ENCODE assay signal across 9 mouse cellular contexts in genomic region chr9:22430315-22430840, GRCm38 (mm10). TPM values are rescaled to one million over a fixed set of nuclear protein-coding genes. Genes with fewer than 3 reads are reported as not detected.
A peak's percentile ranks its signal among the peaks of the same experiment; 100 is the strongest.
DNase-seq lines count a peak whose midpoint lies in the region; ATAC-seq and TF ChIP-seq lines count a peak whose summit lies in the region.
"Had no signal": no experiment of that assay in that cellular context is flagged by ENCODE, and none has a peak within 500 bp of the region (broad histone marks: within the 10 kb centered on the region; RNA-seq: fewer than 3 reads in every experiment).

No protein-coding gene starts in this region.

- H3K4me2 ChIP-seq in lung, embryonic 15.5 days = peak overlapping the region; percentile 41; the same call in 1 of the 2 replicates
- no peak overlapping the region for H3K4me2 ChIP-seq in embryonic facial prominence, embryonic 11.5 days (ENCODE audit: low read depth, low read length)
- H3K4me2 ChIP-seq in limb, embryonic 14.5 days (replicated peaks; ENCODE audit: low read depth, low read length, severe bottlenecking) = peak overlapping the region; percentile 16; the same call in 1 of the 2 replicates

- ATAC-seq in lung, embryonic 15.5 days (ENCODE audit: borderline replicate concordance, extremely low read depth, low FRiP score, low TSS enrichment) = no peak
- ATAC-seq in embryonic facial prominence, embryonic 11.5 days (replicated peaks; ENCODE audit: insufficient number of reproducible peaks, low FRiP score, low TSS enrichment, low read depth) = no peak
- ATAC-seq in limb, embryonic 14.5 days (ENCODE audit: low FRiP score, low read depth) = no peak

- H3K4me1 ChIP-seq in lung, embryonic 15.5 days = peaks cover 11% of the 10 kb centered on the region
- H3K4me1 ChIP-seq in lung, adult 2 months (ENCODE audit: control insufficient read depth, insufficient read depth, low read length) = no peaks in the 10 kb centered on the region
- 0 out of 2 replicates have a peak, but pooled peaks cover 2% of the 10 kb centered on the region for H3K4me1 ChIP-seq in embryonic facial prominence, embryonic 11.5 days (ENCODE audit: control insufficient read depth, insufficient read depth, low read length)
- peaks cover 17% of the 10 kb centered on the region for H3K4me1 ChIP-seq in limb, embryonic 14.5 days (ENCODE audit: control insufficient read depth, insufficient read depth, low read length)

- H3K36me3 ChIP-seq in lung, embryonic 15.5 days = no peaks in the 10 kb centered on the region
- H3K36me3 ChIP-seq in embryonic facial prominence, embryonic 11.5 days (replicated peaks; ENCODE audit: control insufficient read depth, insufficient read depth, low read depth, low read length) = no peaks in the 10 kb centered on the region
- no peaks in the 10 kb centered on the region for H3K36me3 ChIP-seq in limb, embryonic 14.5 days (ENCODE audit: control insufficient read depth, insufficient read depth, low read length)

- no peak overlapping the region for H3K9ac ChIP-seq in lung, embryonic 15.5 days
- H3K9ac ChIP-seq in embryonic facial prominence, embryonic 11.5 days (replicated peaks; ENCODE audit: low read length) = no peak overlapping the region
- no peak overlapping the region for H3K9ac ChIP-seq in limb, embryonic 14.5 days (ENCODE audit: low read depth, low read length, severe bottlenecking)

- no peak for DNase-seq in lung, adult 2 months
- DNase-seq in embryonic facial prominence, embryonic 11.5 days (ENCODE audit: low spot score) = peak; percentile 23
- no peak for DNase-seq in limb, embryonic 14.5 days (ENCODE audit: low spot score)
- DNase-seq in thymus, postnatal 36 days = peak; percentile 15 to 17
- no peak for DNase-seq in spleen, adult 12 weeks (ENCODE audit: low spot score)
- DNase-seq in left cerebral cortex, postnatal 4 days = no peak

- TF ChIP-seq CTCF in lung, adult 2 months (IDR thresholded peaks at IDR 0.05; ENCODE audit: insufficient read depth, low read length) = no peak

- H3K4me3 ChIP-seq in lung, embryonic 15.5 days = no peak overlapping the region
- no peak overlapping the region for H3K4me3 ChIP-seq in lung, adult 2 months (replicated peaks; ENCODE audit: extremely low read depth, low read depth, low read length)
- H3K4me3 ChIP-seq in embryonic facial prominence, embryonic 11.5 days (ENCODE audit: low read depth, low read length) = no peak overlapping the region
- H3K4me3 ChIP-seq in limb, embryonic 14.5 days (replicated peaks; ENCODE audit: low read length) = no peak overlapping the region

- no peak for TF ChIP-seq POLR2A in lung, adult 2 months (IDR thresholded peaks at IDR 0.05; ENCODE audit: borderline replicate concordance, extremely low read depth, low read depth, low read length)
- TF ChIP-seq POLR2A in limb, embryonic 14.5 days (IDR thresholded peaks at IDR 0.05; ENCODE audit: borderline replicate concordance, extremely low read depth, insufficient read depth, insufficient read length) = no peak

- 13% methylated on average over 5 of the region's 5 CpGs for WGBS in lung, embryonic 15.5 days
- 24% methylated on average over 5 of the region's 5 CpGs for WGBS in lung, adult 2 months
- WGBS in embryonic facial prominence, embryonic 11.5 days = 25% methylated on average over 5 of the region's 5 CpGs
- 21% methylated on average over 5 of the region's 5 CpGs for WGBS in limb, embryonic 14.5 days

- no peaks in the 10 kb centered on the region for H3K9me3 ChIP-seq in lung, embryonic 15.5 days
- no peaks in the 10 kb centered on the region for H3K9me3 ChIP-seq in embryonic facial prominence, embryonic 11.5 days (replicated peaks; ENCODE audit: control insufficient read depth, low read length)
- no peaks in the 10 kb centered on the region for H3K9me3 ChIP-seq in limb, embryonic 14.5 days (ENCODE audit: control insufficient read depth, low read length)

- intact Hi-C loops in left cerebral cortex, postnatal 4 days (cut with DNase I) = no loop called here

- H3K27ac ChIP-seq in lung, embryonic 15.5 days = no peak overlapping the region
- no peak overlapping the region for H3K27ac ChIP-seq in embryonic facial prominence, embryonic 11.5 days (replicated peaks; ENCODE audit: low read depth, low read length)
- no peak overlapping the region for H3K27ac ChIP-seq in limb, embryonic 14.5 days (replicated peaks; ENCODE audit: low read depth, low read length)

- no peaks in the 10 kb centered on the region for H3K27me3 ChIP-seq in lung, embryonic 15.5 days
- H3K27me3 ChIP-seq in embryonic facial prominence, embryonic 11.5 days (ENCODE audit: control insufficient read depth, insufficient read depth, low read length) = no peaks in the 10 kb centered on the region
- no peaks in the 10 kb centered on the region for H3K27me3 ChIP-seq in limb, embryonic 14.5 days (ENCODE audit: control insufficient read depth, insufficient read depth, low read length)
- H3K27me3 ChIP-seq: megakaryocyte, embryonic 14.5 days had no signal

RNA-seq across cellular contexts. Expression of gene 9530077C05Rik, which starts 19.1 kb away (rescaled TPM):
- polyA plus RNA-seq in lung, embryonic 15.5 days (2015; fragmentation: Nextera tagmentation; extraction: Ambion mirVana) = 5.0 and 5.9 TPM in 2 replicates
- polyA plus RNA-seq in lung, adult 2 months (2012; rRNA removed) = 0.75 and 1.2 TPM in 2 replicates
- 6.8 and 8.8 TPM in 2 replicates for polyA plus RNA-seq in embryonic facial prominence, embryonic 11.5 days (2014; fragmentation: Nextera tagmentation; extraction: Ambion mirVana)
- 3.6 and 3.7 TPM in 2 replicates for polyA plus RNA-seq in limb, embryonic 14.5 days (2012; rRNA removed)
- 4.8 and 5.2 TPM in 2 replicates for polyA plus RNA-seq in limb, embryonic 14.5 days (2014; fragmentation: Nextera tagmentation; extraction: Ambion mirVana)
- 10 to 100 TPM; 10.1 to 10.3 TPM for total RNA-seq in left cerebral cortex, postnatal 4 days (2021)

RNA-seq across cellular contexts. Expression of gene Gm17545, which starts 23.7 kb away (rescaled TPM):
- polyA plus RNA-seq in lung, embryonic 15.5 days (2015; fragmentation: Nextera tagmentation; extraction: Ambion mirVana) = not detected in 2 replicates
- polyA plus RNA-seq in lung, adult 2 months (2012; rRNA removed) = not detected in 2 replicates
- not detected in 2 replicates for polyA plus RNA-seq in embryonic facial prominence, embryonic 11.5 days (2014; fragmentation: Nextera tagmentation; extraction: Ambion mirVana)
- polyA plus RNA-seq in limb, embryonic 14.5 days (2012; rRNA removed) = not detected in 2 replicates
- not detected in 2 replicates for polyA plus RNA-seq in limb, embryonic 14.5 days (2014; fragmentation: Nextera tagmentation; extraction: Ambion mirVana)
- total RNA-seq in left cerebral cortex, postnatal 4 days (2021) = not detected
- total RNA-seq: gastrocnemius, adult 8-10 months had no signal

RNA-seq across cellular contexts. Expression of gene Rp9, which starts 39.2 kb away (rescaled TPM):
- polyA plus RNA-seq in lung, embryonic 15.5 days (2015; fragmentation: Nextera tagmentation; extraction: Ambion mirVana) = 68.6 and 68.8 TPM in 2 replicates
- polyA plus RNA-seq in lung, adult 2 months (2012; rRNA removed) = 56.2 and 113 TPM in 2 replicates
- 50.7 and 56.1 TPM in 2 replicates for polyA plus RNA-seq in embryonic facial prominence, embryonic 11.5 days (2014; fragmentation: Nextera tagmentation; extraction: Ambion mirVana)
- polyA plus RNA-seq in limb, embryonic 14.5 days (2012; rRNA removed) = 56.7 and 89.7 TPM in 2 replicates
- 69.4 and 78.0 TPM in 2 replicates for polyA plus RNA-seq in limb, embryonic 14.5 days (2014; fragmentation: Nextera tagmentation; extraction: Ambion mirVana)
- total RNA-seq in left cerebral cortex, postnatal 4 days (2021) = 10 to 100 TPM; 55.9 to 58.6 TPM

RNA-seq across cellular contexts. Expression of gene Anln, which starts 41.4 kb away (rescaled TPM):
- polyA plus RNA-seq in lung, embryonic 15.5 days (2015; fragmentation: Nextera tagmentation; extraction: Ambion mirVana) = 56.4 and 57.4 TPM in 2 replicates
- 1.4 and 1.8 TPM in 2 replicates for polyA plus RNA-seq in lung, adult 2 months (2012; rRNA removed)
- polyA plus RNA-seq in embryonic facial prominence, embryonic 11.5 days (2014; fragmentation: Nextera tagmentation; extraction: Ambion mirVana) = 53.9 and 63.4 TPM in 2 replicates
- polyA plus RNA-seq in limb, embryonic 14.5 days (2012; rRNA removed) = 26.8 and 35.4 TPM in 2 replicates
- polyA plus RNA-seq in limb, embryonic 14.5 days (2014; fragmentation: Nextera tagmentation; extraction: Ambion mirVana) = 40.4 and 46.5 TPM in 2 replicates
- total RNA-seq in left cerebral cortex, postnatal 4 days (2021) = 1 to 10 TPM; 5.3 to 5.5 TPM

RNA-seq across cellular contexts. Expression of gene Bbs9, which starts 45.1 kb away (rescaled TPM):
- polyA plus RNA-seq in lung, embryonic 15.5 days (2015; fragmentation: Nextera tagmentation; extraction: Ambion mirVana) = 13.5 and 14.7 TPM in 2 replicates
- 13.1 and 15.3 TPM in 2 replicates for polyA plus RNA-seq in lung, adult 2 months (2012; rRNA removed)
- polyA plus RNA-seq in embryonic facial prominence, embryonic 11.5 days (2014; fragmentation: Nextera tagmentation; extraction: Ambion mirVana) = 15.0 and 21.1 TPM in 2 replicates
- polyA plus RNA-seq in limb, embryonic 14.5 days (2012; rRNA removed) = 15.7 and 16.6 TPM in 2 replicates
- polyA plus RNA-seq in limb, embryonic 14.5 days (2014; fragmentation: Nextera tagmentation; extraction: Ambion mirVana) = 12.7 and 14.7 TPM in 2 replicates
- total RNA-seq in left cerebral cortex, postnatal 4 days (2021) = 10 to 100 TPM; 26.8 to 31.2 TPM

Comparison
In these comparisons a context has a peak if more than half of its experiments do, and no peak if none do; other contexts are left out.
1. DNase-seq: peak in embryonic facial prominence, embryonic 11.5 days (single experiment) and thymus, postnatal 36 days (2 of 2); none in lung, adult 2 months (single experiment), limb, embryonic 14.5 days (single experiment), spleen, adult 12 weeks (single experiment) and left cerebral cortex, postnatal 4 days (single experiment).